Mouse (Mus musculus): ENCODE measurements around the gene Emx2. TPM values are rescaled to one million over a fixed set of nuclear protein-coding genes. Genes with fewer than 3 reads are reported as not detected.

Emx2 gene
- not detected for polyA plus RNA-seq (2014; fragmentation: Illumina TruSeq; extraction: RNeasy Lipid Tissue Mini Kit (QIAGEN cat#74804); ENCODE audit: low read depth, low replicate concordance)

DNA sequence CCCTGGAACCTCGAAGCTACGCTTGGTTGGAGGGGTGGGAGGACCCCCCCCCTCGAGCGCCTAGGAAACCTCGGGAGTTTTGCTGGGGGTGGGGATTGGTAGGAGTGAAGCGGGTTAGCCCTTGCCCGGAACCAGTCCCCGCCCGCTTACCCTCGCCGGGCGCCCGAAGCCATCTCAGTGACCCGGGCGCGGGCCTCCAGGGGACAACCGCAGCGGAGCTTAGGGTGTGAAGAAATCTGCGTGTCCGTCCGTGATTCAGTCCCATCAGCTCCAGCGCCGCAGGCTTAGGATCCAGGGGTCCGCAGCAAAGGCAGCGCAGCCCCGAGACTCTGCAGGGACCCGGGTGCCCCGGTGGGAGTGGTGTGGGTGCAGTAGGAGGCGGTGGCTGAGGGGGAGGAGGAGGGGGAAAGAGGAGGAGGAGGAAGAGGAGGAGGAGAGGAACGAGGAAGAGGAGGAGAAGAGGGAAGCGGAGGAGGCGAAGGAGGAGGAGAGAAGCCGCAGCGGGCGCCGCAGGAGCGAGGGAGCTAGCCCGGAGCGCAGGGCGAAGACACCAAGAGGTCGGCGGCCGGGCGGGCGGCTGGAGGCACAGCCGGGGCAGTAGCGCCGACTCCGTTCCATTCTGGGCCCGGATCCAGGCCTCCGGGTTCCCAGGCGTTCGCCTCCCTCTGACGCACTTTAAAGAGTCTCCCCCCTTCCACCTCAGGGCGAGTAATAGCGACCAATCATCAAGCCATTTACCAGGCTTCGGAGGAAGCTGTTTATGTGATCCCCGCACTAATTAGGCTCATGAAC lies at the start of gene Emx2:
Gene Emx2, plus strand, starts transcription at position 422 of the 792 bp plus-strand sequence.

Other genes with a start within 250 kb of the Emx2 start
- not detected for gene Kcnk18, start 239.2 kb upstream of the Emx2 start, polyA plus RNA-seq (2014; fragmentation: Illumina TruSeq; extraction: RNeasy Lipid Tissue Mini Kit (QIAGEN cat#74804); ENCODE audit: low read depth, low replicate concordance)
- 0.29 TPM for gene Slc18a2, start 197.5 kb upstream of the Emx2 start, polyA plus RNA-seq (2014; fragmentation: Illumina TruSeq; extraction: RNeasy Lipid Tissue Mini Kit (QIAGEN cat#74804); ENCODE audit: low read depth, low replicate concordance)
- not detected for gene Rps12-ps3, start 136.1 kb upstream of the Emx2 start, polyA plus RNA-seq (2014; fragmentation: Illumina TruSeq; extraction: RNeasy Lipid Tissue Mini Kit (QIAGEN cat#74804); ENCODE audit: low read depth, low replicate concordance)
- 25.0 TPM for gene Pdzd8, start 112.6 kb upstream of the Emx2 start, polyA plus RNA-seq (2014; fragmentation: Illumina TruSeq; extraction: RNeasy Lipid Tissue Mini Kit (QIAGEN cat#74804); ENCODE audit: low read depth, low replicate concordance)